Mouse (Mus musculus) cerebellum, adult 2 months (tissue): ENCODE measurements around the gene Gm11492. TPM values are rescaled to one million over a fixed set of nuclear protein-coding genes. Genes with fewer than 3 reads are reported as not detected.

Source experiments
- DNase-seq, 2 experiments: peaks; one replicate each; pipeline ENCODE4 v3.0.0; 2021
- H3K27ac ChIP-seq: fragments of 200-500 bp; 2 replicates; pipeline ENCODE4 v1.5.1; 2012; ENCODE audit warnings: low read length, control low read depth, inconsistent platforms; ENCODE audit not compliant: insufficient read depth
- H3K27me3 ChIP-seq: fragments of 200-500 bp; 2 replicates; pipeline ENCODE4 v1.6.1; 2012; ENCODE audit warnings: inconsistent platforms, mild to moderate bottlenecking, low read length, moderate library complexity; ENCODE audit not compliant: control insufficient read depth, insufficient read depth
- H3K4me1 ChIP-seq: fragments of 200-500 bp; 2 replicates; pipeline ENCODE4 v1.6.1; 2011; ENCODE audit warnings: low read length; ENCODE audit not compliant: control insufficient read depth, insufficient read depth
- H3K4me3 ChIP-seq: fragments of 200-500 bp; replicated peaks from 2 replicates; pipeline ENCODE3; 2011; ENCODE audit warnings: mild to moderate bottlenecking, low read depth, low read length, control low read depth; ENCODE audit not compliant: insufficient read depth
- CTCF ChIP-seq: fragments of 200-500 bp; IDR thresholded peaks from 2 replicates; pipeline ENCODE4 v1.5.1; 2011; ENCODE audit warnings: low read depth, mild to moderate bottlenecking, control low read depth, low read length, moderate library complexity, borderline replicate concordance; ENCODE audit not compliant: insufficient read depth
- POLR2A ChIP-seq: fragments of 200-500 bp; IDR thresholded peaks from 2 replicates; pipeline ENCODE4 v1.6.1; 2011; ENCODE audit warnings: low read length, control low read depth, borderline replicate concordance; ENCODE audit not compliant: insufficient read depth
- WGBS: fragments of 180-500 bp; shearing (Covaris S2); methylation state at CpG from one replicate; pipeline ENCODE4 v1.1.7; 2018; 5-methylcytosine and 5-hydroxymethylcytosine counted together
- polyA plus RNA-seq: library from polyadenylated mRNA; depleted of rRNA; stranded (reverse); fragments of >200 nt; gene quantifications from 2 replicates; pipeline ENCODE4 v1.2.3, GENCODE M21; 2012

Gene Gm11492
- polyA plus RNA-seq, 1 experiment: not detected

DNA sequence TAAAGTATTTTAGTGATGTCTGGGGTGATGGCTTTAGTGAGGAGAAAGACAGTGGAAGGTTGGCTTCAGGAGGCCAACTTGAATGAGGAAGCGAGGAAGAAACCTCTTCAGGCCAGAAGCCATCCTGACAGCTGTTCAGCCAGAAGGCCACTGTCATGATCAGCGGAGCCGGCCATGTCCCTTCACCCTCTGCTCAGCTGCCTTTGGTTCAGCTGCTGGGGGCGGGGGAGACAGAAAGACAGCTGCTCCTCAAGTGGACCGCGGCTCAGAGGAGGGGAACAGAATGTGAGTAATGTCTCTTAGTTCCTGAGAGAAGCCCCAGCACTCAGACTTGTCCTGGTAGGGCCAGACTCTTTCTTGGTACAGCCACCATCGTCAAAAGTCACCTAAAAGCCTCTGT is 7.3 kb downstream of the Gm11492 start:
- H3K4me3 ChIP-seq: no peak overlapping the region
- H3K4me1 ChIP-seq: peaks cover 10% of the 10 kb centered on the region; the same call in 1 of the 2 replicates
- 45% methylated on average over 7 of the region's 7 CpGs for WGBS
- H3K27me3 ChIP-seq: no peaks in the 10 kb centered on the region
- no peak for DNase-seq
- H3K27ac ChIP-seq: no peak overlapping the region
- no peak for TF ChIP-seq CTCF

GRCm38 (mm10) chr11:87574520-87575180 is 8.2 kb downstream of the Gm11492 start:
- WGBS: 80% methylated on average over 21 of the region's 21 CpGs
- no peaks in the 10 kb centered on the region for H3K27me3 ChIP-seq
- TF ChIP-seq POLR2A: no peak
- DNase-seq: no peak
- H3K27ac ChIP-seq: no peak overlapping the region
- H3K4me1 ChIP-seq: peaks cover 11% of the 10 kb centered on the region; the same call in 1 of the 2 replicates
- H3K4me3 ChIP-seq: no peak overlapping the region

DNA sequence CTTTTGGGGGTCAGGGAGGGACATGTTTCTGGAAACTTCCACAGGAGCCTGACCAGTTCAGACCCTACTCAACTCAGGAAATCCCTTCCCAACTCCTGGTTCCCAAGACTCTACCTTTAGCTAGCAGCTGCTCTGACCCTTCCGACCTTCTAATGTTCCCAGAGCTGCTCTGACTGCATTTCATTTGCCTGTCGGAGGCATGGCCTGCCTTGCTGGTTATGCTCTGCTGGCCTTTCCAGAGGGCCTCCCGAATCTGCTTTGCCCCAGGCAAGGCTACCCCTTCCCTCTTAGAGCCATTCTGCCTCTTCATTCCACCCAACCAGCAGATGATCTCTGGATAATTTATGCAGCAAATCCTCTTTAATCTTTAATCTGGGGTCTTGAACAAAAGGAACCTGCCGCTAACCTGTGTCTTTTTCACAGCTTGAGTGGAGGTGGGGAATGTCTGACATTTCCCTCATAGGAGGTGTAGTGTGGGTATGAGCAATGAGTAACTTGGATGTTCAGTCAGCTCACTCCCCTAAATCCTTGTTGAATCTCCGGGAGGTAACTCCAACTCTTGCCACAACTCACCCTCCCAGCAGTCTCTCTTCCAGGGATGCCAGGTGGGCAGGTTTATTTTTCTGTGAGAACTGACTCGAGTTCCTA is 11.3 kb downstream of the Gm11492 start:
- H3K4me3 ChIP-seq: peak overlapping the region; percentile 95
- TF ChIP-seq POLR2A (no peak), CTCF (no peak)
- peak overlapping the region; percentile 88 for H3K27ac ChIP-seq
- H3K4me1 ChIP-seq: peaks cover 37% of the 10 kb centered on the region
- WGBS: 16% methylated on average over 6 of the region's 6 CpGs
- H3K27me3 ChIP-seq: no peaks in the 10 kb centered on the region
- DNase-seq: peak in 1 of 2 experiments; percentile 48

DNA sequence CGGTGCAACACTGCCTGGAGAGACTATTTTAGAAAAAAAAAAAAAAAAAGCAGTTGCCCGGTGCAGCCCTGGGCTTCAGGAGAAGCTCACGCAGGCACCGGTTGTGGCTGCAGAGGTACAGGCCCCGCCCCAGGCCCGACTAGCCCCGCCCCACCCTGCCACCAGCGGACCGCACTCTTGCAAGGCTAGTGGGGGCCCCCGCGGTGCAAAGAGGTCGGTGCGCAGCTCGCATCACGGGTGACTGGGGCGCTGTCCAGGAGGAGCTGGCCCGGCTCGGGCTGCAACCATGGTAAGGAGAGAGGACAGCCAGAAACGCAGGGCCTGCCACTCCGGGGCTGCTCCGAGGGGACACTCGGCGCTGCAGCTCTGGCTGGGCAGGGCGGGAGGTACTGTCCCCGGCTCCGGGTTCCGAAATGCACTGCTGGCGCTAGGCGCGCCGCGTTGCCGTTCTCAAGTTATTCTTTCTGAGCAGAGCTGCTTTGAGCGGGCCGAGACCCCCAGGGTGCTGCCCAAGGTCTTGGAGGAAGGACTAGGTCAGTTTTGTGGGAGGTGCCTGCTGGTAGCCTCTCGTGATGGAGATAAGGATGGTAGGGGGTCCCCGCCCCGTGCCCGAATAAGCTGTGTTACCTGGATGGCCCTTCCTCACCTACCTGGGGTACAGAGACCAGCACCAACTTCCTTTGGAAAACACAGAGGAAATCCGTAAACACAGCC is 12.0 kb downstream of the Gm11492 start:
- Histone ChIP-seq H3K4me1 (peaks cover 41% of the 10 kb centered on the region), H3K27me3 (no peaks in the 10 kb centered on the region), H3K27ac (peak overlapping the region; percentile 99), H3K4me3 (peak overlapping the region; percentile 95)
- TF ChIP-seq POLR2A: peak; percentile 57
- TF ChIP-seq CTCF: no peak
- peak; percentile 89 to 91 for DNase-seq
- WGBS: under 1% methylated on average over 40 of the region's 40 CpGs

- H3K4me1 ChIP-seq: peaks cover 41% of the 10 kb centered on the region
- peak overlapping the region; percentile 99 for H3K27ac ChIP-seq
- DNase-seq: peak; percentile 71 to 79
- TF ChIP-seq CTCF (no peak), POLR2A (peak; percentile 30; the same call in 1 of the 2 replicates)
- H3K4me3 ChIP-seq: peak overlapping the region; percentile 95
- under 1% methylated on average over 10 of the region's 10 CpGs for WGBS
- no peaks in the 10 kb centered on the region for H3K27me3 ChIP-seq
Observed at GRCm38 (mm10) chr11:87578963-87579601, 12.6 kb downstream of the Gm11492 start.

GRCm38 (mm10) chr11:87579713-87580112 is 13.3 kb downstream of the Gm11492 start:
- TF ChIP-seq POLR2A (no peak), CTCF (no peak)
- Histone ChIP-seq H3K4me1 (peaks cover 41% of the 10 kb centered on the region), H3K27me3 (no peaks in the 10 kb centered on the region), H3K4me3 (no peak overlapping the region), H3K27ac (peak overlapping the region; percentile 15)
- 26% methylated on average over 1 of the region's 1 CpGs for WGBS
- no peak for DNase-seq

GRCm38 (mm10) chr11:87580543-87581085 is 14.2 kb downstream of the Gm11492 start:
- DNase-seq: peak in 1 of 2 experiments; percentile 46

More at GRCm38 (mm10) chr11:87580543-87581085, 14.2 kb downstream of the Gm11492 start:
- H3K4me3 ChIP-seq: peak overlapping the region; percentile 42
- H3K27ac ChIP-seq: peak overlapping the region; percentile 81
- no peaks in the 10 kb centered on the region for H3K27me3 ChIP-seq
- TF ChIP-seq POLR2A (no peak), CTCF (no peak)
- H3K4me1 ChIP-seq: peaks cover 41% of the 10 kb centered on the region
- 37% methylated on average over 10 of the region's 10 CpGs for WGBS
